Mouse (Mus musculus) olfactory bulb, adult 2 months (tissue): ENCODE results near the gene Sdhc.

ENCODE experiments used
- CTCF ChIP-seq: fragments of 200-500 bp; IDR thresholded peaks from 2 replicates; pipeline ENCODE4 v1.5.1; 2012; ENCODE audit warnings: low read depth, mild to moderate bottlenecking, low read length, moderate library complexity; ENCODE audit not compliant: insufficient read depth
- POLR2A ChIP-seq: fragments of 200-500 bp; IDR thresholded peaks from 2 replicates; pipeline ENCODE4 v1.6.1; 2012; ENCODE audit warnings: mild to moderate bottlenecking, low read depth, low read length, moderate library complexity; ENCODE audit not compliant: insufficient read depth

DNA sequence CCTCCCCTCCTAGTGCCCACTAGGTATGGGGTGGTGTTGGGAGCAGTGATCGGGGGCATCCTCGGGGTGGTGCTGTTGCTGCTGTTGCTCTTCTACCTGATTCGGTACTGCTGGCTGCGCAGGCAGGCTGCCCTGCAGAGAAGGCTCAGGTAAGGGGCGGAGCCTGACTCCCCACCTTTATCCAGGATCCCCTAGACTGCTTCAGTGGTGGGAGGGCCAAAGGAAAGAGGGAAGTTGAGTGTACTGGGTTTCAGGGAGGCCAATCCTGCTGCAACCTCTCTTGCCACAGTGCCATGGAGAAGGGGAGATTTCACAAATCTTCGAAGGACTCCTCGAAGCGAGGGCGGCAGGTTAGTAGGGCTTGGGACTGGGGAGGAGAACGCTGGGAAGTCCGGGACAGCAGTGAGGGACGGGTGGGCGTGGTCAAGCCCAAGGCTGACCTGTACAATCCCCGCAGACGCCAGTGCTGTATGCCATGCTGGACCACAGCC lies 9.1 kb upstream of the Sdhc start:
- no peak for TF ChIP-seq CTCF
- TF ChIP-seq POLR2A: no peak
